Mouse (Mus musculus): ENCODE data around the gene Dbp. TPM values are rescaled to one million over a fixed set of nuclear protein-coding genes. Genes with fewer than 3 reads are reported as not detected.
"Not testable (repeated sequence)": the region's sequence is repeated elsewhere in the genome, so short reads cannot be mapped to it uniquely, and the experiment has no call there.

The Dbp gene
- polyA plus RNA-seq (2015; fragmentation: Nextera tagmentation; extraction: Ambion mirVana) = 3.2 and 3.3 TPM in 2 replicates

GRCm38 (mm10) chr7:45704730-45705442, at the start of gene Dbp:
Dbp (plus strand) TSS chr7:45705088.
- 0% methylated on average over 36 of the region's 36 CpGs for WGBS
- ATAC-seq = peak; percentile 89

GRCm38 (mm10) chr7:45660746-45661478, 44.0 kb upstream of the Dbp start:
- Histone ChIP-seq H3K9me3 (ENCODE audit: control insufficient read depth, low read length) (no peaks in the 10 kb centered on the region), H3K4me2 (ENCODE audit: low read length) (no peak overlapping the region), H3K4me1 (ENCODE audit: control insufficient read depth, insufficient read depth, low read depth, low read length) (no peaks in the 10 kb centered on the region), H3K9ac (ENCODE audit: low read depth, low read length) (no peak overlapping the region), H3K27ac (ENCODE audit: low read depth, low read length) (no peak overlapping the region), H3K4me3 (ENCODE audit: low read length) (no peak overlapping the region), H3K36me3 (ENCODE audit: control insufficient read depth, insufficient read depth, low read length) (no peaks in the 10 kb centered on the region), H3K27me3 (replicated peaks; ENCODE audit: control insufficient read depth, insufficient read depth, low read length) (no peaks in the 10 kb centered on the region)
- no peak for ATAC-seq
- WGBS = 84% methylated on average over 11 of the region's 11 CpGs

More at GRCm38 (mm10) chr7:45704730-45705442, at the start of gene Dbp:
- peak within 1 kb of the TSS; percentile 77 for H3K9ac ChIP-seq (ENCODE audit: low read depth, low read length)
- no peaks in the 10 kb centered on the region for H3K27me3 ChIP-seq (replicated peaks; ENCODE audit: control insufficient read depth, insufficient read depth, low read length)
- H3K9me3 ChIP-seq (ENCODE audit: control insufficient read depth, low read length) = no peaks in the 10 kb centered on the region
- H3K27ac ChIP-seq (ENCODE audit: low read depth, low read length) = peak within 1 kb of the TSS; percentile 83
- no peaks in the 10 kb centered on the region for H3K36me3 ChIP-seq (ENCODE audit: control insufficient read depth, insufficient read depth, low read length)
- peaks cover 72% of the 10 kb centered on the region for H3K4me1 ChIP-seq (ENCODE audit: control insufficient read depth, insufficient read depth, low read depth, low read length)
- peak within 1 kb of the TSS; percentile 62 for H3K4me3 ChIP-seq (ENCODE audit: low read length)
- peak within 1 kb of the TSS; percentile 98 for H3K4me2 ChIP-seq (ENCODE audit: low read length)

DNA sequence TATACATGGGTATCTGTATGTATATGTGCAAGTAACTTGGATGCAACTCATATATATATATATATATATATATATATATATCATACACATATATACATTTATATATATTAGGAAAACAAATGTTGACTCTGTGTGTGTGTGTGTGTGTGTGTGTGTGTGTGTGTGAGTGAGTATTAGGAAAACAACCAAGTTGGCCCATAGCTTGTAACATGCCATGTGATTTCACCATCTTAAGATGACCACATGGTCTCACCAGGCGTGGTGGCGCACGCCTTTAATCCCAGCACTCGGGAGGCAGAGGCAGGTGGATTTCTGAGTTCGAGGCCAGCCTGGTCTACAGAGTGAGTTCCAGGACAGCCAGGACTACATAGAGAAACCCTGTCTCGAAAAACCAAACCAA, 43.2 kb upstream of the Dbp start:
- H3K4me2 ChIP-seq (ENCODE audit: low read length); H3K9me3 ChIP-seq (ENCODE audit: control insufficient read depth, low read length); H3K9ac ChIP-seq (ENCODE audit: low read depth, low read length); H3K27me3 ChIP-seq (replicated peaks; ENCODE audit: control insufficient read depth, insufficient read depth, low read length); H3K4me3 ChIP-seq (ENCODE audit: low read length); H3K36me3 ChIP-seq (ENCODE audit: control insufficient read depth, insufficient read depth, low read length); H3K27ac ChIP-seq (ENCODE audit: low read depth, low read length); H3K4me1 ChIP-seq (ENCODE audit: control insufficient read depth, insufficient read depth, low read depth, low read length); ATAC-seq: not testable (repeated sequence)
- WGBS = 89% methylated on average over 6 of the region's 6 CpGs

DNA sequence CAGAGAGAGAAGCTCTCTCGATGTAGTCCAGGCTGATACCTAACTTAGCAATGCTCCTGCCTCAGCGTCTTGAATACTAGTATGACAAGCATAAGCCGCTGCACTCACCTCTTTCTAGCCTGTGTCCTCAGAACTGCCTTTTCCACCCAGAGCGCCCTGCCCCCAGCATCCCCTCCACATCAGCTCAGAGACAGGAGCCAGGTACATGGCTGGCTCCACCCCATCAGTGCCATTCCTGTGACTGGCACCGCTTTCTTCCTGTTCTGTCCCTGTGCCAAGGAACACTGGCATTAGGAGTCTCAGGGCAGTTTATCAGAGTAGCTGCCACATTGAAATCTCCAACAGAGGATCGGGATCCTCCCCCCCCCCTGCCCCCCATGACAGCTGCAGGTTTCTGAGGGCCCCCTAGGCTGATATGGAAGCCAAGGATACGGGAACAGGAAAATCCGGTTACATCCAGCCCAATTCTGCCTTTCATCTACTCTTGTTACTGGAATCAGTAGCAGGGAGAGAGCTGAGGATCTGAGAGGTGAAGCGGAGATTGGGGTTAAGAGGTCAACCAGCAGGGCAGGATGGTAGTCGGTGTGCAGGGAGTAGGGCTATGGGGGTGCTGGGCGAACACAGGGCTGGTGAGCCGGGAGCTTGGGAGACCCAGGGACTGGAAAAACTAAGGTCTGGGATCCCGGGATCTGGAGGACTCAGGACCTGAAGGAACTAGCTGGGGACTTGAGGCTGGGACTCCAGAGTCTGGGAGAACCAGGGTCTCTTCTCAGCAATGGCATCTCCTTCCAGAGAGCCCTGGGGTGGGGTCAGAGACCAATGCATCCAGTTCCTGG, 39.4 kb upstream of the Dbp start:
- Histone ChIP-seq H3K4me2 (ENCODE audit: low read length) (no peak overlapping the region), H3K4me1 (ENCODE audit: control insufficient read depth, insufficient read depth, low read depth, low read length) (no peaks in the 10 kb centered on the region), H3K27me3 (replicated peaks; ENCODE audit: control insufficient read depth, insufficient read depth, low read length) (no peaks in the 10 kb centered on the region), H3K27ac (ENCODE audit: low read depth, low read length) (no peak overlapping the region), H3K9me3 (ENCODE audit: control insufficient read depth, low read length) (peaks cover 3% of the 10 kb centered on the region; the same call in 1 of the 2 replicates), H3K36me3 (ENCODE audit: control insufficient read depth, insufficient read depth, low read length) (no peaks in the 10 kb centered on the region), H3K4me3 (ENCODE audit: low read length) (no peak overlapping the region), H3K9ac (ENCODE audit: low read depth, low read length) (no peak overlapping the region)
- 62% methylated on average over 13 of the region's 13 CpGs for WGBS
- no peak for ATAC-seq

DNA sequence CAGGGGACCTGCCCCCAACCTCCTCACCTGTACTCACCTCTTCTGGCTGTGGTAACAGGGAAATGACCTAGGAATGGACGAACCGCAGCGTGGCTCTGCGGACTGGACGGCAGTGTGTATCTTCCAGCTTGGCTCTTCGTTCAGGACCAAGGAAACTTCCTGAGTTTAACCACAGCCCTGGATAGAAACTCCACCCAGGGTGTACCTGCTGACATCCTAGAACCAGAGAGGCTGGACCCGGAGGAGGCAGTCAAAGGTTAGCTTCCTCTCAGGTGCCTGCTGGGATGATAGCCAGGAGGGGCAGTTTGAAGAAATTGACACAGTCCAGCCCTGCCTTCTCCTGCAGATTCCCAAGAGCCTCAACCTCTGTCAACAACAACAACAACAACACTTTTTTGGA, 38.7 kb upstream of the Dbp start, which contains the start of gene Fut2:
Fut2 (minus strand) TSS at position 234 of the 400 bp plus-strand sequence.
- ATAC-seq = no peak
- Histone ChIP-seq H3K27me3 (replicated peaks; ENCODE audit: control insufficient read depth, insufficient read depth, low read length) (no peaks in the 10 kb centered on the region), H3K4me1 (ENCODE audit: control insufficient read depth, insufficient read depth, low read depth, low read length) (no peaks in the 10 kb centered on the region), H3K9me3 (ENCODE audit: control insufficient read depth, low read length) (peaks cover 3% of the 10 kb centered on the region; the same call in 1 of the 2 replicates), H3K27ac (ENCODE audit: low read depth, low read length) (no peak within 1 kb of the TSS), H3K36me3 (ENCODE audit: control insufficient read depth, insufficient read depth, low read length) (no peaks in the 10 kb centered on the region), H3K9ac (ENCODE audit: low read depth, low read length) (no peak within 1 kb of the TSS), H3K4me2 (ENCODE audit: low read length) (no peak within 1 kb of the TSS), H3K4me3 (ENCODE audit: low read length) (no peak within 1 kb of the TSS)
- 89% methylated on average over 7 of the region's 7 CpGs for WGBS

DNA sequence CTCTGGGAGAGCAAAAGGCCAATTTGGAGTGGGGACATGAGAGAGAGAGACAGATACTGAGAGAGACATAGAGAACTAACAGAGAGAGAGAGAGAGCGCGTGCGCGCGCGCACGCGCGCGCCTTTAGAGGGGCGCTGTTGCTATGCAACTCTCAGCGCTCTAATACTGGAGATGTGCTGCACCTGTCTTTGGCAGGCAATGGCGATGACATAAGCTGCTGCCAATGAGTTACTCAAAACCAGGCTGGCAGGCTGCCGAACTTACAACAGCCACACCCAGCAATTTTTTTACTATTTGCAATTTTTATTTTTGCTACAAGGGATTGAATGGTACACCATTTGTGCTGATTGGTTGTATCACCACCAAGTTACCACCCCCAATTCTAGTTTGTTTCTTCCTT, 37.1 kb upstream of the Dbp start:
- WGBS = 86% methylated on average over 14 of the region's 14 CpGs
- H3K27me3 ChIP-seq (replicated peaks; ENCODE audit: control insufficient read depth, insufficient read depth, low read length) = no peaks in the 10 kb centered on the region
- no peaks in the 10 kb centered on the region for H3K36me3 ChIP-seq (ENCODE audit: control insufficient read depth, insufficient read depth, low read length)
- no peaks in the 10 kb centered on the region for H3K4me1 ChIP-seq (ENCODE audit: control insufficient read depth, insufficient read depth, low read depth, low read length)
- H3K9ac ChIP-seq (ENCODE audit: low read depth, low read length) = no peak overlapping the region
- H3K27ac ChIP-seq (ENCODE audit: low read depth, low read length) = no peak overlapping the region
- ATAC-seq = no peak
- H3K4me3 ChIP-seq (ENCODE audit: low read length) = no peak overlapping the region
- H3K9me3 ChIP-seq (ENCODE audit: control insufficient read depth, low read length) = peaks cover 3% of the 10 kb centered on the region; the same call in 1 of the 2 replicates
- no peak overlapping the region for H3K4me2 ChIP-seq (ENCODE audit: low read length)

DNA sequence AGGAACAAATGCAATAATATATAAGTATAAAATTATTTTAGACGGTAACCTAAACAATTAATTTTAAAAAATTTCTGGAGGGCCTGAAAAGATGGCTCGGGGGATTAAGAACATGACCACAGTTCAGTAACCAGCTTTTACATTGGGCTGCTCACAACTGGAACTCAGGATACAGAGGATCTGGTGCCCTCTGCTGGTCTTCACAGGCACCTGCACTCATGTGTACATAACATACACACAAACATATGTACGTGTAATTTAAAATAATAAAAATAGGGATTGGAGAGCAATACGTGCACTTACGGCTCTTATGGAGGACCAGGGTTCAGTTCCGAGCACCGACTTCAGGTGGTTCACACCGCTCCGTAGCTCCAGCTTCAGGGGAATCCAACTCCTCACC, 36.0 kb upstream of the Dbp start:
- Histone ChIP-seq H3K36me3 (ENCODE audit: control insufficient read depth, insufficient read depth, low read length) (no peaks in the 10 kb centered on the region), H3K4me1 (ENCODE audit: control insufficient read depth, insufficient read depth, low read depth, low read length) (no peaks in the 10 kb centered on the region), H3K27me3 (replicated peaks; ENCODE audit: control insufficient read depth, insufficient read depth, low read length) (no peaks in the 10 kb centered on the region), H3K27ac (ENCODE audit: low read depth, low read length) (no peak overlapping the region), H3K9me3 (ENCODE audit: control insufficient read depth, low read length) (peaks cover 3% of the 10 kb centered on the region; the same call in 1 of the 2 replicates), H3K4me2 (ENCODE audit: low read length) (no peak overlapping the region), H3K9ac (ENCODE audit: low read depth, low read length) (no peak overlapping the region), H3K4me3 (ENCODE audit: low read length) (no peak overlapping the region)
- 96% methylated on average over 9 of the region's 9 CpGs for WGBS
- no peak for ATAC-seq

GRCm38 (mm10) chr7:45677627-45678295, 27.1 kb upstream of the Dbp start:
- 70% methylated on average over 7 of the region's 7 CpGs for WGBS
- H3K36me3 ChIP-seq (ENCODE audit: control insufficient read depth, insufficient read depth, low read length) = no peaks in the 10 kb centered on the region
- ATAC-seq = no peak
- H3K27me3 ChIP-seq (replicated peaks; ENCODE audit: control insufficient read depth, insufficient read depth, low read length) = no peaks in the 10 kb centered on the region
- no peak overlapping the region for H3K4me2 ChIP-seq (ENCODE audit: low read length)
- H3K27ac ChIP-seq (ENCODE audit: low read depth, low read length) = no peak overlapping the region
- no peak overlapping the region for H3K9ac ChIP-seq (ENCODE audit: low read depth, low read length)
- H3K4me1 ChIP-seq (ENCODE audit: control insufficient read depth, insufficient read depth, low read depth, low read length) = peaks cover 4% of the 10 kb centered on the region; the same call in 1 of the 2 replicates
- H3K9me3 ChIP-seq (ENCODE audit: control insufficient read depth, low read length) = no peaks in the 10 kb centered on the region
- H3K4me3 ChIP-seq (ENCODE audit: low read length) = no peak overlapping the region
